Mouse (Mus musculus): ENCODE data around the gene Rap1gap. TPM values are rescaled to one million over a fixed set of nuclear protein-coding genes. Genes with fewer than 3 reads are reported as not detected.

The Rap1gap gene
- polyA plus RNA-seq, 1 experiment from 2014 or later, result 10.3 TPM

DNA sequence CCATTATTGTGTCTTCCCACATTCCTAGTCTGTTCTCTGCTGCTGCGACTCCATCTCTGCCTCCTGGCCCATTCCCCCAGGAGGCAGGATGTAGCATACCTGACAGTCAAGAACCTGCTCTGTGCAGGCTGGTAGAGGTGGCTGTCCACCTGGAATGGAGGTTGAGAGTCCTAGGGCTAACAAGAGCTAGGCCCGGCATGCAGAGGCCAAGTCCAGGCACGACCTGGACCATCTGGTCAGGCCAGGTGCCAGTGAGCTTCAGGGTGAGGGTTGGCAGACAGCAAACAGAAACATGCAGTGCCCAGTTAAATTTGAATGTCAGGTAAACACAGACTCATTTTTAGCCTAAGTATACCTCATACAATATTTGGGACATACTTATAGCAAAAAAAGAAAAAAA is 68.4 kb downstream of the Rap1gap start:
- H3K27me3 ChIP-seq (ENCODE audit: control insufficient read depth, insufficient read depth, low read length), result peaks cover 20% of the 10 kb centered on the region
- H3K27ac ChIP-seq (ENCODE audit: low read depth, low read length), result no peak overlapping the region
- H3K4me3 ChIP-seq (ENCODE audit: low read length), result no peak overlapping the region
- no peak overlapping the region for H3K4me2 ChIP-seq (replicated peaks; ENCODE audit: low read depth, low read length)
- WGBS, result 81% methylated on average over 3 of the region's 3 CpGs
- no peak for ATAC-seq (ENCODE audit: low FRiP score, low TSS enrichment)
- no peak overlapping the region for H3K9ac ChIP-seq (ENCODE audit: low read depth, low read length)
- no peaks in the 10 kb centered on the region for H3K9me3 ChIP-seq (ENCODE audit: control insufficient read depth, low read length)
- H3K36me3 ChIP-seq (ENCODE audit: control insufficient read depth, insufficient read depth, low read length), result no peaks in the 10 kb centered on the region
- peaks cover 8% of the 10 kb centered on the region; the same call in 1 of the 2 replicates for H3K4me1 ChIP-seq (ENCODE audit: control insufficient read depth, insufficient read depth, low read length)

DNA sequence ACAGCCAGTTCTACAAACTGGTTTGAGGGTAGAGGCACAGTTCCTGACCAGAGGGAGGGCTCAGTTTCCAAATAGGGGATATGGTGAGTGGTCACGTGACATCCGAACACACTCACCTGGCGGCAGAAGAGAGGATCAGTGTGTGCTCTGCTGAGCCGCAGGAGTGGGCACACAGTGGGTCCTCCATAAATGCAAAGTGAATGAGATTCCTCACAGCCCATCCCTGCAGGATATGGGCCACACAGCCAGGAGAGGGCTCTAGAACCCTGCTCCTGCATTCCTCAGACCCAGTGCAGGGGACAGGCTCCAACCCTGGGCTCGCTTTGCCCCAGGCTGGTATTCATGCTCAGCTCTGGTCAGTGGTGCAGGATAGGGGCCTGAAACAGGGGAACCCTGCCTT is 68.9 kb downstream of the Rap1gap start:
- H3K4me1 ChIP-seq (ENCODE audit: control insufficient read depth, insufficient read depth, low read length), result 0 out of 2 replicates have a peak, but pooled peaks cover 6% of the 10 kb centered on the region

DNA sequence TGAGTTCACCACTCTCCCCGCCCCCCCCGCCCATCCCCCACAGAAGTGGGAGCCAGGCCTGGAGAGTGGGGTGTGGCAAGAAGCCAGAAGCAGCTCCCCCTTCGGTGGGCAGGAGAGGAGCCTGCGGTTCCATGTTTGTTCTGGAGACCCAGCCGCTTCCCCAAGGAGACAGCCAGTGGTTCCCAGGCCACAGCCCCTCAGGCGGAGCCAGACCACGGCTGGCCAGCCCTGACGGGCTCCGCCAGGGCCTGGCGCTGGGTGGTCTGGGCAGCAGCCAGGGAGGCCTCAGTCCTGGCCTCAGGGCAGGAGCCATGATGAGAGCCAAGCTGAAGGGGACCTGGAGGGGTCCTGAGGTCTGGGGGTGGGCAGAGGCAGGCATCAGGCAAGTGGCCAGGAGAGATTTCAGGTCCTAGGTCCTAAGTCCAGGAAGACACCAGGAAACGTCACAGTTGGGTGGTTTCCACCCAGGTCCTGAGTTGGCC is 71.7 kb downstream of the Rap1gap start:
- no peak overlapping the region for H3K4me2 ChIP-seq (replicated peaks; ENCODE audit: low read depth, low read length)
- 41% methylated on average over 11 of the region's 11 CpGs for WGBS
- H3K4me3 ChIP-seq (ENCODE audit: low read length), result no peak overlapping the region

More for the DNA sequence above, 68.9 kb downstream of the Rap1gap start:
- Histone ChIP-seq H3K36me3 (ENCODE audit: control insufficient read depth, insufficient read depth, low read length) (no peaks in the 10 kb centered on the region), H3K27ac (ENCODE audit: low read depth, low read length) (no peak overlapping the region), H3K9me3 (ENCODE audit: control insufficient read depth, low read length) (no peaks in the 10 kb centered on the region), H3K27me3 (ENCODE audit: control insufficient read depth, insufficient read depth, low read length) (peaks cover 16% of the 10 kb centered on the region), H3K9ac (ENCODE audit: low read depth, low read length) (no peak overlapping the region), H3K4me2 (replicated peaks; ENCODE audit: low read depth, low read length) (no peak overlapping the region), H3K4me3 (ENCODE audit: low read length) (no peak overlapping the region)
- 74% methylated on average over 5 of the region's 5 CpGs for WGBS
- ATAC-seq (ENCODE audit: low FRiP score, low TSS enrichment), result no peak

DNA sequence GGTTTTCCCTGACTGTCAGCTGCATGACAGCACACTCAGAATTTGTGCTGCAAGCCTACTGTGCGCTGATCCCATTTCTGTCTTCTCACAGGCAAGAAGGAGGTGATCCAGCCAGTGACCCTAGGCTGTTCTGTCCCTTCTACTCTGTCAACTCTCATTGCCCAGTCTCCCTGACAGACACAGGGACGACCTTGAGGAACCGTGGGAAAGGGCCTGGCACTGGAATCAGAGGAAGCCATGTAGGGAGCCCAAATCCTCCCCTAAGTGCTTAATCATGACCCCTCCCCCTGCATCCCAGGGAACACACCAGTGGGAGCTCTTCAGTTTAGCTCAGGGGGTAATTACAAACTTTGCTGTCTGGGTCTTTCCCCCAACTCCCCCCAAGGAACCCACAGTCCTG is 73.2 kb downstream of the Rap1gap start:
- no peak for ATAC-seq (ENCODE audit: low FRiP score, low TSS enrichment)
- H3K4me2 ChIP-seq (replicated peaks; ENCODE audit: low read depth, low read length), result no peak overlapping the region
- no peak overlapping the region for H3K9ac ChIP-seq (ENCODE audit: low read depth, low read length)
- H3K27ac ChIP-seq (ENCODE audit: low read depth, low read length), result no peak overlapping the region
- no peaks in the 10 kb centered on the region for H3K4me1 ChIP-seq (ENCODE audit: control insufficient read depth, insufficient read depth, low read length)
- H3K36me3 ChIP-seq (ENCODE audit: control insufficient read depth, insufficient read depth, low read length), result no peaks in the 10 kb centered on the region
- H3K9me3 ChIP-seq (ENCODE audit: control insufficient read depth, low read length), result no peaks in the 10 kb centered on the region
- H3K4me3 ChIP-seq (ENCODE audit: low read length), result no peak overlapping the region
- H3K27me3 ChIP-seq (ENCODE audit: control insufficient read depth, insufficient read depth, low read length), result no peaks in the 10 kb centered on the region
- WGBS, result 61% methylated on average over 3 of the region's 3 CpGs

More for the DNA sequence above, 71.7 kb downstream of the Rap1gap start:
- H3K27ac ChIP-seq (ENCODE audit: low read depth, low read length), result no peak overlapping the region
- H3K9me3 ChIP-seq (ENCODE audit: control insufficient read depth, low read length), result no peaks in the 10 kb centered on the region
- H3K36me3 ChIP-seq (ENCODE audit: control insufficient read depth, insufficient read depth, low read length), result no peaks in the 10 kb centered on the region
- no peaks in the 10 kb centered on the region for H3K4me1 ChIP-seq (ENCODE audit: control insufficient read depth, insufficient read depth, low read length)
- H3K9ac ChIP-seq (ENCODE audit: low read depth, low read length), result 0 out of 2 replicates have a peak overlapping the region, but pooled peaks have one; percentile 8
- no peaks in the 10 kb centered on the region for H3K27me3 ChIP-seq (ENCODE audit: control insufficient read depth, insufficient read depth, low read length)
- ATAC-seq (ENCODE audit: low FRiP score, low TSS enrichment), result peak; percentile 47; the same call in 1 of the 2 replicates

DNA sequence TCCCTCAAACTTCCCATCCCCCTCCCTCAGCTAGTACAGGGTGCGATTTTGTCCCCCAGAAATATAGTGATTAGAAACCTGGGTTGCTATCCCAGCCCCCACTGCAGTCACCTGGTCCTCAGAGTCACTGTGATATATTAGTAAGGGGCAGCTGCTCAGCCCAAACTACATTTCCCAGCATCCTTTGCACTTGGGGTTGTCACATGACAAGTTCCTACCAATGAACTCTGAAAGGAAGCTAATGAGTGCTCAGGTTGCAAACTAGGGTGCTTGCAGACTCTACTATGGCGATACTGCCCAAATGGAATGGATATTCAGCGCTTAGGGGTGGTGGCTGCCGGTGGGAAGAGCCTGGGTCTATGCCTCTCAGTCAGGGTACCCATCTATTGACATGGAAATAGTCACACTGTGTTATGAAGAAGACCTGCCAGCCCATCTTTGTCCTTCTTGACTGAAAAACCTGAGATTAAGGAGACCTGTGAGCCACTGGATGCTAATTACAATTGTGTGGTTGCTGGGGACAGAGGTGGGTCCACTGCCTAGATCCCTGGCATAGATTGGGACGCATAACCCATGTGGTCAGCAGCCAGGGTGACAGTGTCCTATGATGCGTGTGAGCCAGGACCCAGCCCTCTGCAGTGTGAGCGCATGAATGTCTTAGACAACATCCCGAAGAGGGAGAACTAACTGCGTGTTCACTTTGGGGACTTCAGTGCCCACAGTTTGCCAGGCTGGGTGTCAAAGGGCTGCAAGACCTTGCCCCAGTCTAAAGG is 74.8 kb downstream of the Rap1gap start:
- Histone ChIP-seq H3K27ac (ENCODE audit: low read depth, low read length) (no peak overlapping the region), H3K4me2 (replicated peaks; ENCODE audit: low read depth, low read length) (peak overlapping the region; percentile 30; the same call in 1 of the 2 replicates), H3K4me1 (ENCODE audit: control insufficient read depth, insufficient read depth, low read length) (no peaks in the 10 kb centered on the region), H3K27me3 (ENCODE audit: control insufficient read depth, insufficient read depth, low read length) (no peaks in the 10 kb centered on the region), H3K36me3 (ENCODE audit: control insufficient read depth, insufficient read depth, low read length) (no peaks in the 10 kb centered on the region), H3K9me3 (ENCODE audit: control insufficient read depth, low read length) (no peaks in the 10 kb centered on the region), H3K9ac (ENCODE audit: low read depth, low read length) (no peak overlapping the region), H3K4me3 (ENCODE audit: low read length) (no peak overlapping the region)
- ATAC-seq (ENCODE audit: low FRiP score, low TSS enrichment), result peak; percentile 58
- WGBS, result 46% methylated on average over 9 of the region's 9 CpGs

DNA sequence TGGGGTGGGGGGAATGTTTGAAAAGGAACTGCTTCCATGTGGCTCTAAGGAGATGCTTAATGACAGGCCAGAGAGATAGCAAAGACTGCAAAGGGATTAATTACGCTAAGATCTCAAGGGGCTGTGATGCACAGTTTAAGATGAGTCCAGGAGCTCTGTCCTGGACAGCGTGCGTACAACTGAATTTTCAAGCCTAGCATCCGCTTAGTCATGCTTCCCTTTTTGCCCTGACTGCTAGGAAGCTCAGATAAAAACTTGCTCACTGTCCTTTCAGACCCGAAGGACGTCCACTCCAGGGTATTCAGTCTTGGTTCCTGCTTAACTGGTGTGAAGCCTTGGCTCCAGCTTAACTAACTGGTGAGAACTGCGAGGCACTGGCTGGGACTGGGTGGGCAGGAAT is 75.8 kb downstream of the Rap1gap start:
- 91% methylated on average over 7 of the region's 7 CpGs for whole genome bisulfite sequencing
- ATAC-seq (ENCODE audit: low FRiP score, low TSS enrichment), result no peak
- H3K4me1 ChIP-seq (ENCODE audit: control insufficient read depth, insufficient read depth, low read length), result no peaks in the 10 kb centered on the region

DNA sequence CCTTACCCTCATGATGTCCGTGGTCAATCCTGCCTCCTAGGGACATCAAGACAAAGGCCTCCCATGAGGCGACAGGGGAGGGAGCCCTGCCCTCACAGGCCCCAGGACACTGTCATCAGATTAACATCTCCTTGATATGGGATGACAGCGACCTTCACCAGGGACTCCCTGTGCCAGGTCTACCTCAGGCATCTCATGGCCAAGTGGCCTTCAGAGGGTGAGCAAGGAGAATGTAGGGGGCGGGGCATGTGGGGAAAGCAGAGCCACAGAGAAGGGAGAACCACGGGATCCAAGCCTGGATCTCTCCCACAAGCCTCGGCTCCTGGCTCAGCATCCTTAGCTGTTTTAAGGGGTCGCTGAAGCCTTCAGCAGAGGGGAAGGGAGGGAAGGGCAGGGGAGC is 79.3 kb downstream of the Rap1gap start:
- Histone ChIP-seq H3K4me1 (ENCODE audit: control insufficient read depth, insufficient read depth, low read length) (no peaks in the 10 kb centered on the region), H3K4me3 (ENCODE audit: low read length) (no peak overlapping the region), H3K4me2 (replicated peaks; ENCODE audit: low read depth, low read length) (no peak overlapping the region), H3K27me3 (ENCODE audit: control insufficient read depth, insufficient read depth, low read length) (no peaks in the 10 kb centered on the region), H3K9me3 (ENCODE audit: control insufficient read depth, low read length) (no peaks in the 10 kb centered on the region), H3K9ac (ENCODE audit: low read depth, low read length) (no peak overlapping the region), H3K27ac (ENCODE audit: low read depth, low read length) (no peak overlapping the region), H3K36me3 (ENCODE audit: control insufficient read depth, insufficient read depth, low read length) (no peaks in the 10 kb centered on the region)
- 76% methylated on average over 7 of the region's 7 CpGs for WGBS
- no peak for ATAC-seq (ENCODE audit: low FRiP score, low TSS enrichment)

More for the DNA sequence above, 75.8 kb downstream of the Rap1gap start:
- Histone ChIP-seq H3K9ac (ENCODE audit: low read depth, low read length) (no peak overlapping the region), H3K4me3 (ENCODE audit: low read length) (no peak overlapping the region), H3K36me3 (ENCODE audit: control insufficient read depth, insufficient read depth, low read length) (no peaks in the 10 kb centered on the region), H3K9me3 (ENCODE audit: control insufficient read depth, low read length) (no peaks in the 10 kb centered on the region), H3K27me3 (ENCODE audit: control insufficient read depth, insufficient read depth, low read length) (no peaks in the 10 kb centered on the region), H3K4me2 (replicated peaks; ENCODE audit: low read depth, low read length) (no peak overlapping the region), H3K27ac (ENCODE audit: low read depth, low read length) (no peak overlapping the region)

DNA sequence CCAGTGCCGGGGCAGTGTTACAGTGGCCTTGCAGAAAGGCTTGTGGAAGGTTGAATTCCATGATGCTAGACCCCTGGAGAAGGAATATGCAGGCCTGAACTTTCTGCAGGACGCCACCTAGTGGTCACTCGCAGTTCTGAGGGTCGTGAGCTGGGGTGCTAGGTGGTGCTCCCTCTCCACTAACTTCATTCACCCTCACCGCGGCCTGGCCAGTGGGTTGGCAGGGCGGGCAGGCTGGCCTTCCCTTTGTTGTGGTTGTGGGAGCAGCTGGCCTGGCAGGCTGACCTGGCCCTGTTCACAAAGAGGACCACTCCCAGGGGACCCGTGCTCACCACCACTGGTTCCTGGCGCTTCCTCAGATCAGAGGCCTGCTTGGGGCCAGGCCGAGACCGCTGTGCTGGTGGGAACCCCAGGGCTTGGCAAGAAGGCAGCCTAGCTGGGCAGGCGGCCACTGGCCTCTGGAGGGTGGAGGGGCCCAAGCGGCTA is 80.0 kb downstream of the Rap1gap start:
- H3K4me1 ChIP-seq (ENCODE audit: control insufficient read depth, insufficient read depth, low read length), result no peaks in the 10 kb centered on the region
- no peaks in the 10 kb centered on the region for H3K9me3 ChIP-seq (ENCODE audit: control insufficient read depth, low read length)
- no peaks in the 10 kb centered on the region for H3K27me3 ChIP-seq (ENCODE audit: control insufficient read depth, insufficient read depth, low read length)
- 67% methylated on average over 13 of the region's 13 CpGs for WGBS
- no peak for ATAC-seq (ENCODE audit: low FRiP score, low TSS enrichment)
- no peak overlapping the region for H3K27ac ChIP-seq (ENCODE audit: low read depth, low read length)
- no peak overlapping the region for H3K4me2 ChIP-seq (replicated peaks; ENCODE audit: low read depth, low read length)
- H3K9ac ChIP-seq (ENCODE audit: low read depth, low read length), result no peak overlapping the region
- H3K36me3 ChIP-seq (ENCODE audit: control insufficient read depth, insufficient read depth, low read length), result no peaks in the 10 kb centered on the region
- H3K4me3 ChIP-seq (ENCODE audit: low read length), result no peak overlapping the region

DNA sequence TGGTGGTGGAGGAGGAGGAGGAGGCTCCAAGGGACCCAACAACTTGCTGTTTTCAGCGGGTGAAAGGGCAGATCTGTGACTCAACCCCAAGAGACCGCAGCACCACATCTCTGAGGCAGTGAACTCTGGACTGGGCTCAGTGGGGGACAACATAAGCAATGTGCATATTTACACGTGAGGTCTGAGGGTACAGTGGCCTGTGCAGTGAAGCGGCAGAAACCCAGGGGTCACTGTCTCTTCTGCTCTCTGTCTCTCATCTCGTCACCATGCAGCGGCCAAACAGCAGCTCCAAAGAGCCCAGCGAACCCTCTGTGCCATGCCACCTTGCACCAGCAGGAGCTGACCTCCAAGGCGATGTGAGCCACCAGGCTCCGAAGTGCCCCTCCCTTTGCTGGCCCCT is 82.6 kb downstream of the Rap1gap start:
- no peak overlapping the region for H3K4me2 ChIP-seq (replicated peaks; ENCODE audit: low read depth, low read length)
- H3K36me3 ChIP-seq (ENCODE audit: control insufficient read depth, insufficient read depth, low read length), result no peaks in the 10 kb centered on the region
- H3K4me1 ChIP-seq (ENCODE audit: control insufficient read depth, insufficient read depth, low read length), result no peaks in the 10 kb centered on the region
- no peaks in the 10 kb centered on the region for H3K9me3 ChIP-seq (ENCODE audit: control insufficient read depth, low read length)
- no peak overlapping the region for H3K9ac ChIP-seq (ENCODE audit: low read depth, low read length)
- ATAC-seq (ENCODE audit: low FRiP score, low TSS enrichment), result no peak
- 77% methylated on average over 9 of the region's 9 CpGs for WGBS
- no peaks in the 10 kb centered on the region for H3K27me3 ChIP-seq (ENCODE audit: control insufficient read depth, insufficient read depth, low read length)
- no peak overlapping the region for H3K27ac ChIP-seq (ENCODE audit: low read depth, low read length)
- H3K4me3 ChIP-seq (ENCODE audit: low read length), result no peak overlapping the region
